Mouse (Mus musculus) limb, embryonic 14.5 days (tissue): ENCODE data around the gene Sf3b3. TPM values are rescaled to one million over a fixed set of nuclear protein-coding genes. Genes with fewer than 3 reads are reported as not detected.

Experiments
- ATAC-seq: fragments of 200-750 bp; cut with Nextera tagmentation; 2 replicates; pipeline ENCODE4 v1.8.0; 2017; ENCODE audit warnings: low read depth, moderate number of reproducible peaks, moderate TSS enrichment; ENCODE audit not compliant: low FRiP score
- DNase-seq: peaks from one replicate; pipeline ENCODE4 v3.0.0-alpha.2; 2015; ENCODE audit warnings: low spot score
- H3K27ac ChIP-seq: fragments of 300-500 bp; sonication (generic); replicated peaks from 2 replicates; pipeline ENCODE4 v1.5.1; 2014; ENCODE audit warnings: low read depth, mild to moderate bottlenecking, low read length, moderate library complexity, mixed read lengths
- H3K27me3 ChIP-seq: fragments of 300-500 bp; sonication (generic); 2 replicates; pipeline ENCODE4 v1.6.1; 2014; ENCODE audit warnings: low read length, mixed read lengths; ENCODE audit not compliant: control insufficient read depth, insufficient read depth
- H3K36me3 ChIP-seq: fragments of 300-500 bp; sonication (generic); 2 replicates; pipeline ENCODE4 v1.6.1; 2014; ENCODE audit warnings: mild to moderate bottlenecking, low read length, moderate library complexity, mixed read lengths; ENCODE audit not compliant: control insufficient read depth, insufficient read depth
- H3K4me1 ChIP-seq: fragments of 300-500 bp; sonication (generic); 2 replicates; pipeline ENCODE4 v1.6.1; 2014; ENCODE audit warnings: antibody characterized with exemption, low read length, mixed read lengths; ENCODE audit not compliant: control insufficient read depth, insufficient read depth
- H3K4me2 ChIP-seq: fragments of 300-500 bp; sonication (generic); replicated peaks from 2 replicates; pipeline ENCODE4 v1.6.1; 2014; ENCODE audit warnings: low read depth, mild to moderate bottlenecking, low read length, moderate library complexity; ENCODE audit not compliant: severe bottlenecking
- H3K4me3 ChIP-seq: fragments of 300-500 bp; sonication (generic); replicated peaks from 2 replicates; pipeline ENCODE4 v1.5.1; 2014; ENCODE audit warnings: low read length
- H3K9ac ChIP-seq: fragments of 300-500 bp; sonication (generic); 2 replicates; pipeline ENCODE4 v1.6.1; 2014; ENCODE audit warnings: mild to moderate bottlenecking, low read depth, low read length, moderate library complexity; ENCODE audit not compliant: severe bottlenecking
- H3K9me3 ChIP-seq: fragments of 300-500 bp; sonication (generic); 2 replicates; pipeline ENCODE4 v1.6.1; 2016; ENCODE audit warnings: low read length; ENCODE audit not compliant: control insufficient read depth
- POLR2A ChIP-seq: fragments of 200-500 bp; IDR thresholded peaks from 2 replicates; pipeline ENCODE4 v1.8.0; 2012; ENCODE audit warnings: inconsistent platforms, mild to moderate bottlenecking, moderate library complexity, borderline replicate concordance; ENCODE audit not compliant: insufficient read depth, insufficient read length; ENCODE audit errors: extremely low read depth
- WGBS: fragments of 180-500 bp; shearing (Covaris S2); extraction: QIAGEN DNeasy Blood & Tissue Kit; methylation state at CpG from one replicate; pipeline ENCODE4 v1.1.7; 2014; 5-methylcytosine and 5-hydroxymethylcytosine counted together
- polyA plus RNA-seq, 2 experiments: library from polyadenylated mRNA; depleted of rRNA in 1 of 2; stranded (reverse) in 1 of 2; unstranded in 1 of 2; fragments of >200 nt; fragmentation: Nextera tagmentation in 1 of 2; extraction: Ambion mirVana in 1 of 2; gene quantifications; 2 replicates each; pipeline versions ENCODE4 v1.2.1 to v1.2.3; 2012 to 2014

Sf3b3 gene
- polyA plus RNA-seq, 2 experiments = 92.7 to 132 TPM

- no peak for TF ChIP-seq POLR2A
- Histone ChIP-seq H3K4me2 (no peak overlapping the region), H3K4me1 (no peaks in the 10 kb centered on the region), H3K9me3 (no peaks in the 10 kb centered on the region), H3K4me3 (no peak overlapping the region), H3K27me3 (no peaks in the 10 kb centered on the region), H3K36me3 (peaks cover 95% of the 10 kb centered on the region), H3K9ac (no peak overlapping the region), H3K27ac (no peak overlapping the region)
- no peak for DNase-seq
- ATAC-seq = no peak
- 88% methylated on average over 3 of the region's 3 CpGs for WGBS
Measured at GRCm38 (mm10) chr8:110831956-110832355, 14.6 kb downstream of the Sf3b3 start.

GRCm38 (mm10) chr8:110828511-110828910 lies 18.1 kb downstream of the Sf3b3 start:
- no peak overlapping the region for H3K9ac ChIP-seq
- H3K27me3 ChIP-seq = no peaks in the 10 kb centered on the region
- H3K4me2 ChIP-seq = no peak overlapping the region
- no peaks in the 10 kb centered on the region for H3K4me1 ChIP-seq
- H3K4me3 ChIP-seq = no peak overlapping the region
- H3K36me3 ChIP-seq = peaks cover 97% of the 10 kb centered on the region
- 78% methylated on average over 3 of the region's 3 CpGs for WGBS
- TF ChIP-seq POLR2A = no peak
- no peak overlapping the region for H3K27ac ChIP-seq
- no peaks in the 10 kb centered on the region for H3K9me3 ChIP-seq
- ATAC-seq (no peak), DNase-seq (no peak)

GRCm38 (mm10) chr8:110824861-110825260 lies 21.7 kb downstream of the Sf3b3 start:
- Histone ChIP-seq H3K9me3 (no peaks in the 10 kb centered on the region), H3K9ac (no peak overlapping the region), H3K4me3 (no peak overlapping the region), H3K27me3 (no peaks in the 10 kb centered on the region), H3K4me1 (no peaks in the 10 kb centered on the region), H3K4me2 (no peak overlapping the region), H3K27ac (no peak overlapping the region), H3K36me3 (peaks cover 99% of the 10 kb centered on the region)
- ATAC-seq = no peak
- DNase-seq = no peak
- no peak for TF ChIP-seq POLR2A
- WGBS = 90% methylated on average over 1 of the region's 1 CpGs

- Histone ChIP-seq H3K9ac (no peak overlapping the region), H3K4me3 (no peak overlapping the region), H3K27ac (no peak overlapping the region), H3K27me3 (no peaks in the 10 kb centered on the region), H3K4me1 (no peaks in the 10 kb centered on the region), H3K4me2 (no peak overlapping the region), H3K9me3 (no peaks in the 10 kb centered on the region), H3K36me3 (peaks cover 99% of the 10 kb centered on the region)
- ATAC-seq (no peak), DNase-seq (no peak)
- TF ChIP-seq POLR2A = no peak
- WGBS = 86% methylated on average over 3 of the region's 3 CpGs
Measured at GRCm38 (mm10) chr8:110821960-110822359, 24.6 kb downstream of the Sf3b3 start.

DNA sequence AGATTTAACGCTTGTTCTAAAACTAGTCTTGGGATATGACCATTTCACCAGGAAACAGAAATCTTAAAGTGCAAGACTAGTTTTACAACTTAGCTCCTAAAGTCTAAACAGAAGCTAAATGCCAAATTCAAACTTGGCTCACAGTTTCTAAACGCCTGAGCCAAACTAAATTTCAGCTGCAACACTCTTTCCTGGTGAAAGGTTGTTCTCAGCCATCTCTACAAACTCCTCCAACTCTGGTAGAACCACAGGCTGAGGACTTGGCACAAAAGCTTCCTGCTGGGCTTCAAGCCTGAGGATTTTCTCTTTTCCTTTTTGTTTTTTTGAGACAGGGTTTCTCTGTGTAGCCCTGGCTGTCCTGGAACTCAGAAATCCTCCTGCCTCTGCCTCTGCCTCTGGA lies 26.3 kb downstream of the Sf3b3 start:
- no peak for DNase-seq
- no peaks in the 10 kb centered on the region for H3K9me3 ChIP-seq
- no peaks in the 10 kb centered on the region for H3K4me1 ChIP-seq
- H3K27ac ChIP-seq = no peak overlapping the region
- H3K4me3 ChIP-seq = no peak overlapping the region
- peaks cover 98% of the 10 kb centered on the region for H3K36me3 ChIP-seq
- no peak for ATAC-seq
- no peak for TF ChIP-seq POLR2A
- WGBS = 91% methylated on average over 2 of the region's 2 CpGs
- H3K4me2 ChIP-seq = no peak overlapping the region
- H3K27me3 ChIP-seq = no peaks in the 10 kb centered on the region
- H3K9ac ChIP-seq = no peak overlapping the region

GRCm38 (mm10) chr8:110818593-110818992 lies 28.0 kb downstream of the Sf3b3 start:
- Histone ChIP-seq H3K4me1 (no peaks in the 10 kb centered on the region), H3K9ac (no peak overlapping the region), H3K27ac (0 out of 2 replicates have a peak overlapping the region, but pooled peaks have one; percentile 11), H3K27me3 (no peaks in the 10 kb centered on the region), H3K36me3 (peaks cover 98% of the 10 kb centered on the region), H3K4me3 (no peak overlapping the region), H3K4me2 (no peak overlapping the region), H3K9me3 (no peaks in the 10 kb centered on the region)
- DNase-seq (no peak), ATAC-seq (no peak)
- WGBS = 89% methylated on average over 3 of the region's 3 CpGs
- no peak for TF ChIP-seq POLR2A
